Mouse (Mus musculus): Measurements from ENCODE around the gene Zfand4. TPM values are rescaled to one million over a fixed set of nuclear protein-coding genes. Genes with fewer than 3 reads are reported as not detected.

Gene Zfand4
- polyA plus RNA-seq, 1 experiment from 2014 or later = 8.3 TPM

Other genes with a start within 250 kb of the Zfand4 start
- 36.5 and 36.7 TPM in 2 replicates for gene Tmcc1, start 70.7 kb upstream of the Zfand4 start, polyA plus RNA-seq (2015; fragmentation: Nextera tagmentation; extraction: Ambion mirVana)
- gene Washc2, start 56.2 kb upstream of the Zfand4 start, polyA plus RNA-seq (2015; fragmentation: Nextera tagmentation; extraction: Ambion mirVana) = 58.1 and 60.1 TPM in 2 replicates
- 52.3 and 55.7 TPM in 2 replicates for gene March8, start 73.8 kb downstream of the Zfand4 start, polyA plus RNA-seq (2015; fragmentation: Nextera tagmentation; extraction: Ambion mirVana)
- gene Alox5, start 197.0 kb downstream of the Zfand4 start, polyA plus RNA-seq (2015; fragmentation: Nextera tagmentation; extraction: Ambion mirVana) = 0.34 and 0.70 TPM in 2 replicates
- not detected in 2 replicates for gene Olfr211, start 224.9 kb downstream of the Zfand4 start, polyA plus RNA-seq (2015; fragmentation: Nextera tagmentation; extraction: Ambion mirVana)
- not detected in 2 replicates for gene Olfr212, start 242.3 kb downstream of the Zfand4 start, polyA plus RNA-seq (2015; fragmentation: Nextera tagmentation; extraction: Ambion mirVana)

Data from forebrain, embryonic 15.5 days (tissue).